Mouse (Mus musculus) gastrocnemius, adult 2 months (tissue): ENCODE measurements around the gene Cfhr1. TPM values are rescaled to one million over a fixed set of nuclear protein-coding genes. Genes with fewer than 3 reads are reported as not detected.

Experiments
- DNase-seq: peaks from one replicate; pipeline ENCODE4 v3.0.0; 2022
- H3K27ac ChIP-seq: fragments of 200-600 bp; 2 replicates; pipeline ENCODE4 v1.8.1; 2022; ENCODE audit warnings: mild to moderate bottlenecking
- H3K4me3 ChIP-seq: fragments of 200-600 bp; 2 replicates; pipeline ENCODE4 v1.8.1; 2022; ENCODE audit warnings: mild to moderate bottlenecking, moderate library complexity
- CTCF ChIP-seq: fragments of 200-600 bp; IDR thresholded peaks from 2 replicates; pipeline ENCODE4 v1.8.1; 2022; ENCODE audit warnings: antibody characterized with exemption, mild to moderate bottlenecking, moderate library complexity
- intact Hi-C: fragments of 180-260 bp; cut with DNase I; formaldehyde crosslinking; loops from one replicate; pipeline ENCODE4 v1.15.1; 2025
- long read RNA-seq, 2 experiments: library from polyadenylated mRNA; stranded (forward); transcript quantifications; one replicate each; pipeline ENCODE4 v2.0.0; 2021
- total RNA-seq, 2 experiments: library from RNA; stranded (reverse); gene quantifications; 2 replicates each; pipeline ENCODE4 v1.2.3; 2021

Gene Cfhr1
- total RNA-seq, result not detected
- long read RNA-seq, experiment 1, result 0 reads
- long read RNA-seq, experiment 2, result 0 reads

DNA sequence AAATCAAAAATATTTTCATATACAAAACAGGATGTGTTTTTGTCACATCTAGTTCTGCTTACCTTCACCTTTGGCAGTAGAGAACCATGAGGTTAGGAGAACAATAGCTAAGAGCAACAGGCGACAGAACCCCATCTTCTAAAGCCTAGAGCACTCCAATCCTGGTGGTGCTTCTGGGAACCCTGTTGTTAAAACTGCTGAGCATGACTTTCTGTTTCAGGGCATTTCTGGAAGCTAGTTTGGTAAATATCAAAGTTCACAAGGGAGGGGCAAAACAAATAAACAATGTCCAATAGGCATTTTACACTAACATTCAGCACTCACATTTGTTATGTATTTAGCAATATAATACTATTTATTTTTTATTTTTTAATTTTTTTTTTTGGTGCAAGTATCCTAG is at the start of gene Cfhr1:
TSS of gene Cfhr1 (minus strand) at position 249 of the 400 bp plus-strand sequence.
- no peak for DNase-seq
- Histone ChIP-seq H3K4me3 (no peak within 1 kb of the TSS), H3K27ac (no peak within 1 kb of the TSS)
- no peak for TF ChIP-seq CTCF
- intact Hi-C loops, result no loop called here

DNA sequence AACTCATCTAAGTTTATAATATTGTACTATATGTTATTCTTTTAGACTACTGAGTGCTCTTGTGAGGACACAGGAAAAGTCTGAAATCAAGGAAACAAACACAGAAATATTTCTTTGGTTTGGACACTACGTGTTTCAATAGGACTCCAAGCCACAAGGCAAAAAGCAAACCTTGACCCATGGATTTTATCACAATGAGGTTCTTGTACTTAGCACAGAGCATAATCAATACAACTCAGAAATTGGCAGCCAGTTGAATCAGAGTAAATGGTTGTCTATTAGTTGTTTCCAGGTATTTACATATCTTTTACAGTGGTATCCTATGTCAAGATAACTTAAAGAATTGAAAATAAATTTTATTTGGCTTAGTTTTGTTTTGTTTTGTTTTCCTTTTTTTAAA is 8.8 kb downstream of the Cfhr1 start:
- no peak for TF ChIP-seq CTCF
- no peak overlapping the region for H3K27ac ChIP-seq
- H3K4me3 ChIP-seq, result no peak overlapping the region
- intact Hi-C loops, result no loop called here
- DNase-seq, result no peak

DNA sequence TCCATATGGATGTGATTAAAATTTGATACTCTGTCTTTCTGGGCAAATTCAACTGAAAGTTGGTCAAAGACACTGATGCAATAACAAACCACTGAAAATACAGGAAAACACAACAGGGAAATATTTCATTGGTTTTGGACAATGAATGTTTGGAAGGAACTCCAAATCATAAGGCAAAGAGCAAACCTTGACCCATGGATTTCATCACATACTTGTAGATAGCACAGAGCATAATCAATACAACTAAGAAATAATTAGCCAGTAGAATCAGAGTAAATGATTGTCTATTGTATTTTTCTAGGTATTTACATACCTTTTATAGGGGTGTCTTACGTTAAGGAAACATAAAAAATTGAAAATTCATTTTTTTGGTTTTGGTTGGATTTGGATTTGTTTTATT is 11.5 kb downstream of the Cfhr1 start:
- Histone ChIP-seq H3K27ac (no peak overlapping the region), H3K4me3 (no peak overlapping the region)
- intact Hi-C loops, result no loop called here
- no peak for DNase-seq
- no peak for TF ChIP-seq CTCF

DNA sequence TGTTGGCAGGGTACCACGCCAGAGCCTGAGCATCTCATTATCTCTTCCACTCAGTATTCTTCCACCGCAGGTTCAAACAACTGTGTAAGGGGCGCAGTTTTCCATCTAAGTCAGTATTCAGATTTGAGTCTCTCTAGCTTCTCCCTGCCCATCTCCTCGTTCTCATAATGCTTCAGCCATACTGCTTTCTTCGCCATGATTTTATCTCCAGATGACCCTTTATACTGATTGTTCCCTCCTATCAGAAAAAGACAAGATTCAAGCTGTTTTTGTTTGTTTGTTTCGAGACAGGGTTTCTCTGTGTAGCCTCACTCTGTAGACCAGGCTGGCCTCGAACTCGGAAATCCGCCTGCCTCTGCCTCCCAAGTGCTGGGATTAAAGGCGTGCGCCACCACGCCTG is 45.5 kb downstream of the Cfhr1 start:
- Histone ChIP-seq H3K27ac (no peak overlapping the region), H3K4me3 (no peak overlapping the region)
- DNase-seq, result no peak
- intact Hi-C loops, result no loop called here
- no peak for TF ChIP-seq CTCF

DNA sequence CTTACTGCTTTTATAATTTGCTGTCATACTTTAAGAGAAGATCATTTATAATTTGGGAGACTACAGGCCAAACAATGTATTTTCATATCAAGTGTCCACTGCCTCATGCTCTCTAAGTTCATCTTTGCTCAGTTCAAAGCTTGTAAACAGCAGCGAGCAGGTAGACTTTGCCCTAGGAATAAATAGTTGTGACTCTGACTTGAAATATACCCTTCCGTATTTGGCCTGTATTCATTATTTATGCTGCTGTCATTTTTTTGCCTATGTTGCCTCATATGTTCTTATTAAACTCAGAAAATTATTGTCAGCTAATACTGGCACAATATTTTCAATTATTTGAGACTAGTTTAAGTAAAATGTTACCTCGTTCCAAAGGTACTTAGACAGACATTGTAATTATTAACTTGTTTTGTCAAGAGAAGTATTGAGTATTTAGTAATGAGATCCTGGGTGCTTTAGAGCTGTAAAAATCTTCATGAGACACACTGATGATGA is 58.8 kb downstream of the Cfhr1 start, which contains the start of gene F13b:
TSS of gene F13b (plus strand) at position 445 of the 495 bp plus-strand sequence.
- H3K27ac ChIP-seq, result no peak within 1 kb of the TSS
- TF ChIP-seq CTCF, result no peak
- H3K4me3 ChIP-seq, result no peak within 1 kb of the TSS
- intact Hi-C loops, result no loop called here
- no peak for DNase-seq

DNA sequence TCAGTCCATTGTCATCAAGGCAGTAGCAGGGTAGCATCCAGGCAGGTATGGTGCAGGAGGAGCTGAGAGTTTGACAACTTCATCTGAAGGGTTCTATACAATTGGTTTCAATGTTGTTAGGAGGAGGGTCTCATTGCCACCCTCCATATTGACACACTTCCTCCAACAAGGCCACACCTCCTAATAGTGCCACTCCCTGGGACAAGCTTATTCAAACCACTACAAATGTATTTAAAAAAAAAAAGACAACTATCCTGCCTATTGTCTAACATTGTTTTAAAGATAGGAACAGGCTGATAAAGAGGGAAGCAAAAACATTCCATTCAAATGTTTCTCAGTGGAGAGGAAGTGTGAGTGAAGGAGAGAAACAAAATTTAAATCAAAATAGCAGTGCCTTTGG is 60.3 kb downstream of the Cfhr1 start:
- TF ChIP-seq CTCF, result no peak
- no peak for DNase-seq
- intact Hi-C loops, result no loop called here
- Histone ChIP-seq H3K4me3 (no peak overlapping the region), H3K27ac (no peak overlapping the region)

Other genes with a start within 250 kb of the Cfhr1 start
- gene Crb1, start 183.2 kb downstream of the Cfhr1 start, total RNA-seq, result not detected
- 10 to 100 TPM; 17.6 to 21.1 TPM for gene Zbtb41, start 138.0 kb downstream of the Cfhr1 start, total RNA-seq
- under 1 TPM; 0.03 TPM for gene Aspm, start 105.5 kb downstream of the Cfhr1 start, total RNA-seq
- not detected for gene F13b, start 58.6 kb downstream of the Cfhr1 start, total RNA-seq
- gene Gm4788, start 221.0 kb upstream of the Cfhr1 start, total RNA-seq, result not detected